Mouse (Mus musculus) cerebellum, adult 2 months (tissue): ENCODE measurements around the gene Dnah9. TPM values are rescaled to one million over a fixed set of nuclear protein-coding genes. Genes with fewer than 3 reads are reported as not detected.

Source experiments
- DNase-seq, 2 experiments: peaks; one replicate each; pipeline ENCODE4 v3.0.0; 2021
- H3K27ac ChIP-seq: fragments of 200-500 bp; 2 replicates; pipeline ENCODE4 v1.5.1; 2012; ENCODE audit warnings: low read length, control low read depth, inconsistent platforms; ENCODE audit not compliant: insufficient read depth
- H3K27me3 ChIP-seq: fragments of 200-500 bp; 2 replicates; pipeline ENCODE4 v1.6.1; 2012; ENCODE audit warnings: inconsistent platforms, mild to moderate bottlenecking, low read length, moderate library complexity; ENCODE audit not compliant: control insufficient read depth, insufficient read depth
- H3K4me1 ChIP-seq: fragments of 200-500 bp; 2 replicates; pipeline ENCODE4 v1.6.1; 2011; ENCODE audit warnings: low read length; ENCODE audit not compliant: control insufficient read depth, insufficient read depth
- H3K4me3 ChIP-seq: fragments of 200-500 bp; replicated peaks from 2 replicates; pipeline ENCODE3; 2011; ENCODE audit warnings: mild to moderate bottlenecking, low read depth, low read length, control low read depth; ENCODE audit not compliant: insufficient read depth
- CTCF ChIP-seq: fragments of 200-500 bp; IDR thresholded peaks from 2 replicates; pipeline ENCODE4 v1.5.1; 2011; ENCODE audit warnings: low read depth, mild to moderate bottlenecking, control low read depth, low read length, moderate library complexity, borderline replicate concordance; ENCODE audit not compliant: insufficient read depth
- POLR2A ChIP-seq: fragments of 200-500 bp; IDR thresholded peaks from 2 replicates; pipeline ENCODE4 v1.6.1; 2011; ENCODE audit warnings: low read length, control low read depth, borderline replicate concordance; ENCODE audit not compliant: insufficient read depth
- WGBS: fragments of 180-500 bp; shearing (Covaris S2); methylation state at CpG from one replicate; pipeline ENCODE4 v1.1.7; 2018; 5-methylcytosine and 5-hydroxymethylcytosine counted together
- polyA plus RNA-seq: library from polyadenylated mRNA; depleted of rRNA; stranded (reverse); fragments of >200 nt; gene quantifications from 2 replicates; pipeline ENCODE4 v1.2.3, GENCODE M21; 2012

Gene Dnah9
- polyA plus RNA-seq, 1 experiment = 1.0 TPM

- DNase-seq = no peak
- H3K27ac ChIP-seq = no peak overlapping the region
- no peak for TF ChIP-seq POLR2A
- no peaks in the 10 kb centered on the region; the same call in 1 of the 2 replicates for H3K27me3 ChIP-seq
- H3K4me1 ChIP-seq = no peaks in the 10 kb centered on the region
- WGBS = 78% methylated on average over 5 of the region's 5 CpGs
- no peak overlapping the region for H3K4me3 ChIP-seq
These were observed 321.9 kb downstream of the Dnah9 start for GRCm38 (mm10) chr11:65846446-65846845.

DNA sequence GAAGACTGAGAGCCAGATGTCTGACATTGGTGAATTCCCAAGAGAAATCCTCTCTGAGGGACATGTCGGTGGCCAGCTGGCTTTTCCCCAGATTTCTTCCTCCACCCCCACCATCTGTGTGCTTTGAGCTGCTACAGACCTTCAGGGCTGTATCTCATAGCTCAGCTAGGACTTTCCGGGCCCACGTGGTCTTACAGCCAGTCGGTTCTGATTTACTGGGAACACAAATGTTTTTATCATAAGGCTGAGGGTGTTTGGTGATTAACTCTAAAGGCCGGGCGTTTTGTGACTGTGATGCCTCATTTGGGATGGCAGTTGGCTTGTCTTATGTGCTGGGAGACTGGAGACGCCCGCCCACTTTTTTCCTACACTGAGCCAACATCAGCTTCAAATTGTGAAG lies 329.4 kb downstream of the Dnah9 start:
- no peaks in the 10 kb centered on the region; the same call in 1 of the 2 replicates for H3K4me1 ChIP-seq
- no peaks in the 10 kb centered on the region for H3K27me3 ChIP-seq
- WGBS = 15% methylated on average over 8 of the region's 8 CpGs

DNA sequence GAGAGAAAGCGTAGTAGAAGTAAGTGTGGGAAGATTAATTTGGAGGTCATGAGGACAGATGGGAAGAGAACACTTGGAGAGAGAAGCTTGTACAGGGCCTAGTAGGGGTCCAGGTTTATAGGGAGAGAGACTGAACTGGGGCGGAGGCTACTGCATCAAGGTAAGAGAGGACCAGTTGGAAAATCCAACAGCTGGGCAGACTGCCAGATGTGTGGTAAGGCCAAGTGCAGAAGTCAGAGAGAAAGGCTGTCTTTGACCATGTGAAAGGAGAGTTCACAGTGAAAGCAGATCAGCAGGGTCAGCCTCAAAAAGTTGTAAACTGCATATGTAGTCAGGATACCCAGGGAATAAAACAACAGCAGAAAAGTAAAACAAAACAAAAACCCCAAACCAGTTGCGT lies 343.8 kb downstream of the Dnah9 start:
- no peaks in the 10 kb centered on the region for H3K27me3 ChIP-seq
- no peaks in the 10 kb centered on the region; the same call in 1 of the 2 replicates for H3K4me1 ChIP-seq
- no peak overlapping the region for H3K27ac ChIP-seq
- TF ChIP-seq CTCF = no peak
- TF ChIP-seq POLR2A = no peak
- H3K4me3 ChIP-seq = no peak overlapping the region
- DNase-seq = no peak
- 71% methylated on average over 3 of the region's 3 CpGs for WGBS

More for the DNA sequence above, 329.4 kb downstream of the Dnah9 start:
- Histone ChIP-seq H3K4me3 (no peak overlapping the region), H3K27ac (no peak overlapping the region)
- TF ChIP-seq CTCF = no peak
- TF ChIP-seq POLR2A = no peak
- peak; percentile 13 to 33 for DNase-seq

DNA sequence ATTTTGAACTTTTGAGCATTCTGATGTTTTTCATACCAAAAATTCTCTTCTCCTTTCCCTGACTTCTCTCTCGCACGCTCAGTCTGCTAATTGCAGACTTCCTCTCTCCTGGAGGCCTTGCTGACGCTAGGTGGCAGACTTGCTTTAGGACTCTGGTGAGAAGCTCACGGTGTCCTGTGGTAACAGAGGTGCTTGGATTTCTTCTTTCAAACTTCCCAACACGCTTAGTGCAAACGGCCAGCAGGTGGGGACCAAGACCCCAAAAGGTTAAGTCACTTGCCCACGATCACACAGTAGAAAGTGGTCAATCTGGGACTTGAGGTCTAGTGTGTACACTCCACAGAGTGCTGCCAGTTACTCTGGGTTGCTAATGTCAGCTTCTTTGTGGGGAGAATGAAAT lies 347.5 kb downstream of the Dnah9 start:
- TF ChIP-seq CTCF (peak; percentile 77), POLR2A (no peak)
- peak; percentile 47 to 60 for DNase-seq
- H3K27ac ChIP-seq = no peak overlapping the region
- H3K4me3 ChIP-seq = no peak overlapping the region
- no peaks in the 10 kb centered on the region for H3K27me3 ChIP-seq
- no peaks in the 10 kb centered on the region; the same call in 1 of the 2 replicates for H3K4me1 ChIP-seq
- WGBS = 18% methylated on average over 7 of the region's 7 CpGs

GRCm38 (mm10) chr11:65820280-65820679 lies 348.1 kb downstream of the Dnah9 start:
- TF ChIP-seq POLR2A (no peak), CTCF (peak; percentile 35; the same call in 1 of the 2 replicates)
- H3K27ac ChIP-seq = no peak overlapping the region
- no peaks in the 10 kb centered on the region for H3K27me3 ChIP-seq
- no peak for DNase-seq
- H3K4me1 ChIP-seq = no peaks in the 10 kb centered on the region; the same call in 1 of the 2 replicates
- H3K4me3 ChIP-seq = no peak overlapping the region
- 56% methylated on average over 5 of the region's 5 CpGs for WGBS

DNA sequence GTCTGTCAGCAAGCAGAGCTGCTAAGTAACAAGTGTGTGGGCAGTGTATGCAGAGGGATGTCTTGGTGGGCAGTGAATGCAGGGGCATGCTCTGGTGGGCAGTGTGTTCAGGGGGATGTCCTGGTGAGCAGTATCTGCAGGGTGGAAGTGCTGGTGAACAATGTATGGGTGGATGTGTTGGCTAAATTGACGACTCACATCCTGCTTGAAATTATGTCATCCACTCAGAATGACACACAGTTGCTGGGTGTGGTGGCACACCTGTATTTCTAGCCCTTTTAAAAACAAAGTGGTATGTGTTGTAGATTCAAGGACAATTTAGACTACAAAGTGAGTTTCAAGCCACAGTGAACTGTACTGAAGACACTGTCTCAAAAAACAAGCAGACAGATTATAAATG lies 350.2 kb downstream of the Dnah9 start:
- 86% methylated on average over 1 of the region's 1 CpGs for WGBS
- TF ChIP-seq CTCF (no peak), POLR2A (no peak)
- Histone ChIP-seq H3K4me1 (no peaks in the 10 kb centered on the region; the same call in 1 of the 2 replicates), H3K27me3 (no peaks in the 10 kb centered on the region), H3K4me3 (no peak overlapping the region), H3K27ac (no peak overlapping the region)
- DNase-seq = no peak

DNA sequence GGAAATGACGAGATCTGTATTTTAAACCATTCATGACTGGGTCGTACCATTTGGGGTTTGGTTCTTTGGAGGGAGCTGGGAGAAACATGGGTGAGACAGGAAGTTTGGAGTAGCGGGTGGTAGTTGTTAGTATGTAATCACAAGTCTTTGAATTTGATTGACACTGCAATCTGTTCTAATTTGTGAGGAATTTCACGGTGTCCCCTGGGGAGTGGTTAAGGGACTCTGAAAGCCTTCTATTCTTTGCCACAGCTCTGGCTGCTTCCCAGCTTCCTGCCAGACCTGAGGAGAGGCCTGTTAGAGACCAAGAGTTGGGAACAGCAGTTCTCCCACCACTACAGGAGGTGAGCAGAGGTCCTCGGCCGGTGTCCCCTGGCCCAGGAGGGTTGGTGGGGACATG lies 352.1 kb downstream of the Dnah9 start:
- no peak overlapping the region for H3K4me3 ChIP-seq
- no peak overlapping the region for H3K27ac ChIP-seq
- TF ChIP-seq POLR2A (no peak), CTCF (no peak)
- no peak for DNase-seq
- 47% methylated on average over 6 of the region's 6 CpGs for WGBS
- no peaks in the 10 kb centered on the region for H3K27me3 ChIP-seq
- H3K4me1 ChIP-seq = peaks cover 3% of the 10 kb centered on the region

- Histone ChIP-seq H3K27ac (no peak overlapping the region), H3K4me3 (no peak overlapping the region), H3K4me1 (peaks cover 3% of the 10 kb centered on the region), H3K27me3 (no peaks in the 10 kb centered on the region)
- 19% methylated on average over 9 of the region's 9 CpGs for WGBS
- TF ChIP-seq POLR2A (no peak), CTCF (no peak)
- peak in 1 of 2 experiments; percentile 22 for DNase-seq
These were observed 354.0 kb downstream of the Dnah9 start for GRCm38 (mm10) chr11:65814381-65814780.

- 54% methylated on average over 5 of the region's 5 CpGs for WGBS
- no peak for DNase-seq
- Histone ChIP-seq H3K4me3 (no peak overlapping the region), H3K4me1 (peaks cover 3% of the 10 kb centered on the region), H3K27me3 (no peaks in the 10 kb centered on the region), H3K27ac (no peak overlapping the region)
- TF ChIP-seq CTCF (no peak), POLR2A (no peak)
These were observed 356.3 kb downstream of the Dnah9 start for GRCm38 (mm10) chr11:65812088-65812487.
